Mouse (Mus musculus): ENCODE measurements at regions not wholly inside any gene's neighbourhood (a gene's known extent, or its start where the extent isn't known, plus 50 kb on each side); places are given as distances from the start of the nearest gene placed in this dataset.

- no peak for TF ChIP-seq EP300 (IDR thresholded peaks at IDR 0.05; ENCODE audit: low read length)
- TF ChIP-seq POLR2AphosphoS2 (IDR thresholded peaks at IDR 0.05; ENCODE audit: low read depth, low read length), result no peak
- no peak for TF ChIP-seq CTCF (conservative IDR thresholded peaks at IDR 0.05 in 1 of 2, IDR thresholded peaks at IDR 0.05 in 1 of 2; ENCODE audit: low read depth in 2 of 2, low read length in 2 of 2)
- no peak for TF ChIP-seq MAFK (IDR thresholded peaks at IDR 0.05; ENCODE audit: insufficient replicate concordance, low read length)
- no peak for TF ChIP-seq ZMIZ1 (IDR thresholded peaks at IDR 0.05; ENCODE audit: low read depth, low read length)
- TF ChIP-seq POLR2A (IDR thresholded peaks at IDR 0.05; ENCODE audit: low read depth, low read length), result no peak
- no peak for TF ChIP-seq HCFC1 (IDR thresholded peaks at IDR 0.05; ENCODE audit: low read depth, low read length)
- TF ChIP-seq CHD2 (IDR thresholded peaks at IDR 0.05; ENCODE audit: low read length), result no peak
- TF ChIP-seq RCOR1 (conservative IDR thresholded peaks at IDR 0.05; ENCODE audit: low read depth, low read length), result no peak
- TF ChIP-seq ETS1 (conservative IDR thresholded peaks at IDR 0.05; ENCODE audit: low read depth, low read length), result no peak
- TF ChIP-seq TCF12 (IDR thresholded peaks at IDR 0.05; ENCODE audit: low read depth, low read length), result no peak
Measured at GRCm38 (mm10) chr6:93371341-93371740, 428.0 kb upstream of the Adamts9 start.
